Mouse (Mus musculus): ENCODE data around the gene Vps13a.

GRCm38 (mm10) chr19:16736854-16737253, 43.9 kb downstream of the Vps13a start:
- TF ChIP-seq POLR2A (IDR thresholded peaks at IDR 0.05; ENCODE audit: control insufficient read depth, extremely low read depth, insufficient read depth, low read length, poor library complexity) (no peak), CTCF (IDR thresholded peaks at IDR 0.05; ENCODE audit: borderline replicate concordance, control insufficient read depth, extremely low read depth, insufficient read depth, low read length, poor library complexity) (no peak)
